Mouse (Mus musculus): Measurements from ENCODE around the gene Rps18.
"Not testable (repeated sequence)": the region's sequence is repeated elsewhere in the genome, so short reads cannot be mapped to it uniquely, and the experiment has no call there.

DNA sequence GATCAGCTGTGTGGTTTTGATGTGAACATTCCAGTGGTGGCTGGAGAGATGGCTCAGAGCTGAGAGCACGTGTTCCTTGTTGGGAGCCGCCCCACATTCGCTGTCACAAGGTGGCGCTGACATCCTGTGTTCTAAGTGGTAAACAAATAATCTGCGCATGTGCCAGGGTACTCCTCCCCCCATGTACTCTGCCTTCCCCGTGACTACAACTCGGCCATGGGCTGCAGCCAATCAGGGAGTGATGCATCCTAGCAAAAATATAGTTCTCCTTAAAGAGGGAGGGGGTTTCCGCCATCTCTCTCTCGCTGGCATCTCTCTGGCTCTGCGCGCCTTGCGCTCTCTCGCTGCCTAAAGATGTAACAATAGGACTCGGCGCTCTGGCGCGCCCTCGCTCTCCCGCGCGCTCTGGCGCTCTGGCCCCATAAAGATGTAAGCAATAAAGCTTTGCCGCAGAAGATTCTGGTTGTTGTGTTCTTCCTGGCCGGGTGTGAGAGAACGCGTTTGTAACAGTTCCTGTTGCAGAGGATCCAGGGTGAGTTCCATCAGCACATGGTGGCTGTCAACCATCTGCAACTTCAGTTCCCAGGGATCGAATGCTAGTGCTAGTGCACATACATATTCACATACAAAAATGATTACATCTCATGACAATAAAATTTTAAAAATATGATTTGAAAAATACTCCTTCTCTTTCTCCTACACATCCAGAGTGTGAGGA, 25.6 kb upstream of the Rps18 start:
- not testable (repeated sequence) for TF ChIP-seq POLR2A (IDR thresholded peaks at IDR 0.05; ENCODE audit: borderline replicate concordance, low read depth, low read length); CTCF (IDR thresholded peaks at IDR 0.05; ENCODE audit: low read depth, low read length)
